Mouse (Mus musculus) testis, adult 2 months (tissue): ENCODE data around the gene Ip6k1.

Experiments
- CTCF ChIP-seq: fragments of 200-500 bp; IDR thresholded peaks from 2 replicates; pipeline ENCODE4 v1.5.1; 2012; ENCODE audit warnings: low read depth, mild to moderate bottlenecking, inconsistent platforms, low read length, moderate library complexity; ENCODE audit not compliant: control insufficient read depth, insufficient read depth, insufficient replicate concordance
- POLR2A ChIP-seq: fragments of 200-500 bp; IDR thresholded peaks from 2 replicates; pipeline ENCODE4 v1.6.1; 2012; ENCODE audit warnings: low read depth, mild to moderate bottlenecking, inconsistent platforms, low read length, moderate library complexity; ENCODE audit not compliant: control insufficient read depth

DNA sequence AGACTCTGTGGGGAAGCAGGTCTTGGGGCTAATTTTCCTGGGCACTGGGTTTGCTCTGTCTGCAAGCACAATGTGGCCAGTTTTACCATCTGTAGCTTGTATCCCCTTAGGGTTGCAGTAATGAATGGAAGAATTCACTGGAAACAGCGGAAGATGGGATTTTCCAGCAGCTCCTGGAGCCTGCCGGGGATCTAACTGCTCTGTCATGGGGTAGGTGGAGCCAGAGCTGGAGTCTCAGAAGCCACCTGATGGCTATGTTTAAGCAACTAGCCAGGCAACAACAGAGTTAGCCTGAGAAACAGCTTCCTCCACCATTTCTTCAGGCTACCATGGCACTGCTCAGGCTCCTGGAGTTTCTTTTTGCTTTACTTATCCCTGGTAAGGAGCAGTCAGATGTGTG, 10.1 kb upstream of the Ip6k1 start, which contains the start of gene Cdhr4:
- TF ChIP-seq CTCF: no peak
- TF ChIP-seq POLR2A: no peak
